Mouse (Mus musculus): ENCODE measurements around the gene Wfikkn2.

Wfikkn2 gene

GRCm38 (mm10) chr11:94261585-94262370, 16.0 kb upstream of the Wfikkn2 start:
- no peak for DNase-seq (ENCODE audit: low spot score in 2 of 2)

- DNase-seq (ENCODE audit: low spot score in 2 of 2) = no peak
These were observed 14.0 kb upstream of the Wfikkn2 start for GRCm38 (mm10) chr11:94259814-94260213.

DNA sequence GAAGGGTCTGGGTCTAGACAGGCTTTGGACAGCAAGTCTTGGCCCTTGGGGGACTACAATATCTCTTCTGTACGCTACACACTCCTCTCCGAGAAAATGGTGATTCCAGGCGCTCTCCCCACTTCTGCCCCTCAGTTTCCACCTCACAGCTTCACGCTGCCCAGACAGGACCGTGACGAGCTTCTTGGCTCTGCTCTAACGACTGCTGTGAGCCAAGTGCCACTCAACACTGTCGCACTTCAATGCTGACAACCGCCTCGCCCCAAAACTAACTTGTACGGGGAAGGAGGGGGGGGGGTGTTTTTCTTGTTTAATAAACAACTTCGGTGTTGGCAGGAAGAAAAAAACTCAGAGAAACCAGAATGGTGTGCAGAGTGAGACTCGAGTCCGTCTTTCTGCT, 12.2 kb upstream of the Wfikkn2 start:
- no peak for DNase-seq (ENCODE audit: low spot score in 2 of 2)

- DNase-seq (ENCODE audit: low spot score in 2 of 2) = no peak
These were observed 9.9 kb upstream of the Wfikkn2 start for GRCm38 (mm10) chr11:94255733-94256132.

DNA sequence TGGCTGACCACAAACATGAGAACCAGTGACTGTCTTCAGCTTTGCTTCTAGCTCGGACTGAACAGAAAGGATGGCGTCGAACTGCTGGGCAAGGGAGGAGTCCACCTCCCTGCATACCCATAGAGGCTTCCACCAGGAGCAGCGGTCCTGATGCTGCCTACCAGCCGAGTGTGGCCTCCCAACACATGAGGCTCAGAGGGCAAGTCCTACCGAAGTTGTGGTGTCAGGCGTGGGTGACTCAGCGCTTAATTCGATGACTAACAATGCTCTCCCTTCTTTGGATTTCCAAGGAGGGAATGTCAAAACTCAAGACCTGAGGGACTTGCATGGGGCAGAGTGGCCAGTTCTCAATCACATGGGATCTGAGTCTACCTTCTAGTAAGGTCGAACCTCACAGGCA, 7.9 kb upstream of the Wfikkn2 start:
- no peak for DNase-seq (ENCODE audit: low spot score in 2 of 2)

DNA sequence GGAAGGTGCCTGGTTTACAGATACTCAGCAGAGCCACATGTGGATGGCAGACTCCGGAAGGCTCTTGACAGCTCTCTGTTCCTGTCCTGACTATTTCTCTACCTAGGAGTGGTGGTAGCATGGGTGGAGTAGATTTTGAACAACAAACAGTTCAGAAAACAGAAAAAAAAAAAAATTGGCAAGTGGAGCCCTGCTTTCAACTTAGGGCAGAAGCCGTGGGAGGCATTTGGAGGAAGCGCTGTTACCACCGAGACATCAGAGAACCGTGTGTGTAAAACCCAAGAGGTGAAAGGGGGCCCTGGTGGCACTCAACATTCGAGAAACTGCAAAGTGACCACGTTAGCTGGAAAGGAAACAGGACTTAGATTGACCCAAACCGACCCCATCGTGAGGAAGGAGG, 7.4 kb upstream of the Wfikkn2 start:
- DNase-seq (ENCODE audit: low spot score in 2 of 2) = no peak

DNA sequence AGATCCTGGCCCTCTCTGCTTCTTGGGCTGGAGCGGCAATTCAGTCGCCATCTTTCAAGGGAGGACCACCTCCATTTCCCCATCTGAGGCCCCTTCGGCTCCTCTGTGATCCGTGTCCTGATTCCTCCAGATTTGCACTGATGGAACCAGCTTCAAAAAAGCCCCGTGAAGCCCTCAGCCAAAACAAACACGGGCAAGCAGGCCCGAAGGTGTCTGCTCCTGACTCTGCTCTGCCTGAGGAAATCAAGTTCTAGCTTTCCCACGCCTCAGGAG, 920 bp upstream of the Wfikkn2 start:
- no peak for DNase-seq (ENCODE audit: low spot score in 2 of 2)

DNA sequence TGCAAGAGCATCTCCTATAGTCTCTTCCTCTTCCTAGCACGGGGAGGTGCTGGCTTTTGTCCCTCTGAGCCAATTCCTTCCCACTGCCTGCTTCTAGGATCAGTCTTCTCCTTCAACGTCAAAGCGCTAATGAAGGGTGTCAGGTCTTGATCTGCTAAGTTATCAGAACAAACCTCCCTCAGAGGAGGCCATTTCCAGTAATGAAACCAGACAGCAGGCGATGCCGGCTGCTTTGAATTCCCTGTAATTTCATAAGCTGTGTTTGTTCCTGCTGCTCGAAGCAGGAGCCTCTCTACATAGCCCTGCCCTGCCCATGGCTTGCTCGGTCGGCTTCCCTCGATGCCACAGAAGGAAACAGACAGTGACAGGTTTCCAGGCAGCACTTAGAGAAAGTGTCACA, 1.4 kb downstream of the Wfikkn2 start:
- no peak for DNase-seq (ENCODE audit: low spot score in 2 of 2)

GRCm38 (mm10) chr11:94243422-94244180, 2.2 kb downstream of the Wfikkn2 start:
- no peak for DNase-seq (ENCODE audit: low spot score in 2 of 2)

DNA sequence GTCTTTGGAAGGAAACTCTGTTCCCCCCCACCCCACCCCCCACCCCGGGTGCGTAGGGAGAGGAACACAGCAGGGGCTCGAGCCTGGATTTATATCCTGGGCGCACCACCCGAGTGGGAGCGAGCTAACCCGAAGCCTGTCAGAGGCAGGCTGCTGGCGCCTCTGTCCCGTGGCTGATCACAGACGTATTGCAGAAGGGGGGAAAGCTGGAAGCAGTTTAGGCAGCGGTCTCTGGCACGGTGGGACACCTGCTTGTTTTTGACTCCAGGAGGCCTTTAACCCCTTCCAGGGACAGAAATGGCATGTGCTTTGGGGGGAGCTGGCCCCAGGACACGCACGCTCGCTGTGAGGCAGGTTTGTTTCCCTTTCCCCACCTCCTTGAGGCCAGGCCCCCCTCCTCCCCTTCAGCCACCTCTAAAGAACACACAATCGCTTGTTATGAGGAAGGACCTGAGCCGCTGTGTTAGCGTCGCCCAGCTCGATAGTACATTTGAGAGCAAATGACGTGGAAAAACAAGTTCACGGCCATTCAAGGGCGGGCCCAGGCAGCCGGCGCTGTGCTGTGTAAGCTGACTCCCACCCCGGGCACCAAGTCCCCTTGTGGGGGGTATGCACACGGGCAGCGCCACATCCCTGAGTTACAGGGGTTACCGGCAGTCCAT, 2.9 kb downstream of the Wfikkn2 start:
- no peak for DNase-seq (ENCODE audit: low spot score in 2 of 2)

GRCm38 (mm10) chr11:94239706-94240105, 6.1 kb downstream of the Wfikkn2 start:
- no peak for DNase-seq (ENCODE audit: low spot score in 2 of 2)

- DNase-seq (ENCODE audit: low spot score in 2 of 2) = no peak
These were observed 7.0 kb downstream of the Wfikkn2 start for GRCm38 (mm10) chr11:94238786-94239185.

DNA sequence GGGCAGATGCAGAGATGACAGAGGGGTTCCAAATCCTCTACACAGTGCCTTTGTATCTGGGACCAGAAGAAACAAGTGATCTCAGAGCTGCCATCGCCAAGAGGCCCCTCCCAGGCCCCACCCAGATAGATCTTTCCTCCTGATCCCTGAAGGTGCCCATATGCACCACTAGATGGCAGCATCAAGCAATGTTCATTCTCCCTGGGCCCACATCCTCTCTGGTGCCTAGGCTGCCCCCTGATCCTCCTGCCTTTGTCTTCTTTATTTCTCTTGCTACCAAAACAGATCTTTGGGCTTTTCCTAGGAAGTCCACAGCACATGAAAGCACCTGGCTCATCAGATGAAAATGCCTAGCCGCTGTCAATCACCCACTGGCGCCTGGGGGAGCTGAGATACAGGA, 9.7 kb downstream of the Wfikkn2 start:
- DNase-seq (ENCODE audit: low spot score in 2 of 2) = peak; percentile 56 to 73

- no peak for DNase-seq (ENCODE audit: low spot score in 2 of 2)
These were observed 10.9 kb downstream of the Wfikkn2 start for GRCm38 (mm10) chr11:94234857-94235256.

DNA sequence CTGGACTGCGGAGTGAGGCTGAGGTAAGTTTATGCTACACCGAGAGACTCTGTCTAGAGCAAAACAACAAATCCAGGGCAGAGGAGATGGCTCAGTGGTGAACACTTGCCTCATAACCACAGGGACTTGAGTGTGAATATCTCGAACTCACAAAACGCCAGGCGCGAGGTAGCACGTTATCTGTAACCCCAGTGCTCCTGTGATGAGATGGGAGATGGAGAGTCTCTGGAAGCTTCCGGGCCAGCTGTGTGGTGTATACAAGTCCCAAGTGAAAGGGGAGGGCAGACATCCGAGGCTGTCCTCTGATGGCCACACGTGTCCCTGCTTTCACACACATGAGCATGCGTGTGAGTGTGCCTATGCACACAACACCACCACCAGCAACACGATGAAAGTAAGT, 11.4 kb downstream of the Wfikkn2 start:
- no peak for DNase-seq (ENCODE audit: low spot score in 2 of 2)

DNA sequence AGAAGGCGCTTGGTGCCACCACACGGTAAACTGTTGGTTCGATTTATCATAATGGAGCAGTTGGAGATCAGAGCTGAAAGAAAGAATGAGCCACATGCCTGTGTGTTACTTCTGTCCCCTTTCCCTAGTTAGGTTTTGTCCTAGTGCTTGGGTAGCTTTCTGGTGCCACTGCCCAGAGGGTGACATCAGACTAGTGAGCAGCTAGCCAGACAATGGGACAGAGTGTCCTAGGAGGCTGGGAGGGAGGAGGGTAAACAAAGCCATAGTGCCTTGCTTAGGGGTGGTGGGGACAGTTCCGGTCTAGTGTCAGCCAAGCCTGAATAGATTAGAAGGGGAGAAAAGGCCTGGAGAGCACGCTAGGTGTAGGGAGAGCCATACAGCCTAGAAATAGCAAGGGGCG, 12.4 kb downstream of the Wfikkn2 start:
- DNase-seq (ENCODE audit: low spot score in 2 of 2) = no peak

- no peak for DNase-seq (ENCODE audit: low spot score in 2 of 2)
These were observed 13.8 kb downstream of the Wfikkn2 start for GRCm38 (mm10) chr11:94231821-94232552.

- no peak for DNase-seq (ENCODE audit: low spot score in 2 of 2)
These were observed 15.6 kb downstream of the Wfikkn2 start for GRCm38 (mm10) chr11:94230244-94230643.

- no peak for DNase-seq (ENCODE audit: low spot score in 2 of 2)
These were observed 16.4 kb downstream of the Wfikkn2 start for GRCm38 (mm10) chr11:94229207-94229960.

DNA sequence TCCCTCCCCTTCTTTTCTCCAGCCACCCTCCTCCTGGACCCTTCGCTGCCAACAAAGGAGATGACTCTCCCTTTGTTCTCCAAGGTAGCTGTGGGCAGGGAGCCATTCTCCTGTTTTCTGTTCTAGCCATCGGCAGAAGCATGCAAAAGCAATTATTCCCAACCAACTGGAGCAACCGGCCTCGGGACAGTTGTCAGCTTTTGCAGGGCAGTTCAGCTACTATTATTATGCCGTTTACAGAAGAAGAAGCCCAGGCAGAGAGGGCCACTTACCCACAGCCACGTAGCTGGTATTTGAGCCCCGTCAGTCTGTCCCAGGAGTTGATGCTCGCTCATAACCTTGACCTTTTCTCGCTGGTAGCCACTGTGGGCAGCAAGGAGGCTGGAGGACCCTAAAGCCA, 17.4 kb downstream of the Wfikkn2 start:
- no peak for DNase-seq (ENCODE audit: low spot score in 2 of 2)

DNA sequence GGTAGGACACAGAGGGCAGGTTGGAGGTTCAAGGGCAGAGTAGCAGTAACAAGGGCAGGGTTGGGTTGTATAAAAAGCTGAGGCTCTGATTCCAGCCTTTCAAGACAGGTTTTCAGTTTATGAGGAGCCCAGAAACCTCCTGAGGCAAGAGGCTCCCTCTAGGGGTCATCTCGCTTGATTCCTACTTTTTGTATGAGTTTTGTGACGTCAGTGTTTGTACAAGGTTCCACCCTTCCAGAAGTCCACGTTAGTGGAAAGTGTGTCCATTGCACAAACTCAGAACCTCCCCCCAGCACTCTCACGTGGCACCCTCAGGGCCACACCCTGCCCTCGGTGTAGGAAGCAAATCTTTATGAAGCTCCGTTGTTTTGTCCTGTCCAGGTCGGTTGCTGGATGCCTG, 19.8 kb downstream of the Wfikkn2 start:
- DNase-seq (ENCODE audit: low spot score in 2 of 2) = no peak

- no peak for DNase-seq (ENCODE audit: low spot score in 2 of 2)
These were observed 22.3 kb downstream of the Wfikkn2 start for GRCm38 (mm10) chr11:94223531-94223930.

All from spleen, postnatal 10 days (tissue).